In the genomic region with DNA sequence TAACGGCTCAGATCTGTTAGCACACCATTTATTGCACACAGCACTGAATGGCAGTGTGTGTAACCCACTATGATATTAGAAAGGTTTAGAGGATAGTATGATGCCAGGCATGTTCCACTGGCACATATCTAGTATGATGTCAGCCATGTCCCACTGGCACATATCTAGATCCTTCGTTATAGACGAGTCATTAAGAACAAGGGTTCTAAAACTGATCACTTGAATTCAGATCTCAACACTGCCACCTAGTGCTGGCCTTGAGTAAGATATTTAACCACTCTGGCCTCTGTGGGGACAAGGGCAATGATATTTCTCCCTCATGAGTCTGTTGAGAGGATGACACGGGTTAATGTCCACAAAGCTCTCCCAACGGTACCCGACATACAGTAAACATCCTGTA, we compare ENCODE assay signal across 8 mouse cellular contexts.
DNase-seq lines count a peak whose midpoint lies in the region; ATAC-seq and TF ChIP-seq lines count a peak whose summit lies in the region.
"Had no signal": no experiment of that assay in that cellular context is flagged by ENCODE, and none has a peak within 500 bp of the region (broad histone marks: within the 10 kb centered on the region; RNA-seq: fewer than 3 reads in every experiment).

No protein-coding gene starts in this region.

- TF ChIP-seq CTCF in lung, postnatal 0 days (IDR thresholded peaks at IDR 0.05) = peak; percentile 68
- peak; percentile 71 for TF ChIP-seq CTCF in stomach, postnatal 0 days (IDR thresholded peaks at IDR 0.05; ENCODE audit: low read depth)

- H3K9ac ChIP-seq in liver, embryonic 12.5 days = no peak overlapping the region
- H3K9ac ChIP-seq in forebrain, embryonic 15.5 days (replicated peaks) = no peak overlapping the region
- H3K9ac ChIP-seq in lung, postnatal 0 days (replicated peaks; ENCODE audit: low read depth) = no peak overlapping the region
- H3K9ac ChIP-seq in stomach, postnatal 0 days (ENCODE audit: low read length) = no peak overlapping the region
- H3K9ac ChIP-seq: liver, embryonic 15.5 days had no signal

- no peak for TF ChIP-seq EP300 in lung, postnatal 0 days (IDR thresholded peaks at IDR 0.05)
- TF ChIP-seq EP300 in stomach, postnatal 0 days (optimal IDR thresholded peaks at IDR 0.05) = no peak

- H3K4me1 ChIP-seq in liver, embryonic 12.5 days = no peaks in the 10 kb centered on the region
- 0 out of 2 replicates have a peak, but pooled peaks cover 3% of the 10 kb centered on the region for H3K4me1 ChIP-seq in forebrain, embryonic 15.5 days
- no peaks in the 10 kb centered on the region for H3K4me1 ChIP-seq in lung, postnatal 0 days (ENCODE audit: insufficient read depth, low read depth, low read length)
- H3K4me1 ChIP-seq in stomach, postnatal 0 days (replicated peaks; ENCODE audit: control insufficient read depth, insufficient read depth) = no peaks in the 10 kb centered on the region
- H3K4me1 ChIP-seq: liver, embryonic 15.5 days had no signal

- no peaks in the 10 kb centered on the region for H3K36me3 ChIP-seq in liver, embryonic 12.5 days
- no peaks in the 10 kb centered on the region for H3K36me3 ChIP-seq in forebrain, embryonic 15.5 days
- no peaks in the 10 kb centered on the region for H3K36me3 ChIP-seq in lung, postnatal 0 days (ENCODE audit: insufficient read depth, low read length)
- H3K36me3 ChIP-seq in stomach, postnatal 0 days (ENCODE audit: control insufficient read depth, insufficient read depth, low read length) = no peaks in the 10 kb centered on the region
- H3K36me3 ChIP-seq: liver, embryonic 15.5 days had no signal

- 42% methylated on average over 6 of the region's 6 CpGs for WGBS in liver, embryonic 12.5 days (ENCODE audit: insufficient replicate concordance)
- WGBS in forebrain, embryonic 15.5 days = 46% methylated on average over 6 of the region's 6 CpGs
- WGBS in lung, postnatal 0 days = 26% methylated on average over 6 of the region's 6 CpGs
- 28% methylated on average over 6 of the region's 6 CpGs for WGBS in stomach, postnatal 0 days

- no peak overlapping the region for H3K27ac ChIP-seq in liver, embryonic 12.5 days
- H3K27ac ChIP-seq in forebrain, embryonic 15.5 days (replicated peaks) = no peak overlapping the region
- no peak overlapping the region for H3K27ac ChIP-seq in lung, postnatal 0 days (ENCODE audit: low read length)
- no peak overlapping the region for H3K27ac ChIP-seq in stomach, postnatal 0 days (replicated peaks)
- H3K27ac ChIP-seq: liver, embryonic 15.5 days had no signal

- H3K4me3 ChIP-seq in liver, embryonic 12.5 days = no peak overlapping the region
- H3K4me3 ChIP-seq in forebrain, embryonic 15.5 days = no peak overlapping the region
- H3K4me3 ChIP-seq in lung, postnatal 0 days (ENCODE audit: low read depth, low read length) = no peak overlapping the region
- no peak overlapping the region for H3K4me3 ChIP-seq in stomach, postnatal 0 days (ENCODE audit: low read depth, low read length)
- H3K4me3 ChIP-seq: liver, embryonic 15.5 days had no signal

- no peaks in the 10 kb centered on the region for H3K9me3 ChIP-seq in liver, embryonic 12.5 days (replicated peaks)
- H3K9me3 ChIP-seq in forebrain, embryonic 15.5 days = no peaks in the 10 kb centered on the region
- H3K9me3 ChIP-seq in lung, postnatal 0 days (ENCODE audit: low read length) = no peaks in the 10 kb centered on the region
- no peaks in the 10 kb centered on the region for H3K9me3 ChIP-seq in stomach, postnatal 0 days (ENCODE audit: control insufficient read depth, low read length)
- H3K9me3 ChIP-seq: liver, embryonic 15.5 days had no signal

- H3K4me2 ChIP-seq in liver, embryonic 12.5 days = no peak overlapping the region
- no peak overlapping the region for H3K4me2 ChIP-seq in forebrain, embryonic 15.5 days (replicated peaks)
- H3K4me2 ChIP-seq in lung, postnatal 0 days (replicated peaks; ENCODE audit: low read depth, low read length) = no peak overlapping the region
- H3K4me2 ChIP-seq in stomach, postnatal 0 days (replicated peaks; ENCODE audit: low read depth) = no peak overlapping the region
- H3K4me2 ChIP-seq: liver, embryonic 15.5 days had no signal

- DNase-seq in liver = peak; percentile 24
- DNase-seq in R1 (ENCODE audit: low read depth, low spot score) = peak; percentile 62
- peak; percentile 62 for DNase-seq in cerebellum, adult 11 months
- DNase-seq in lung, postnatal 0 days (ENCODE audit: low spot score) = peak; percentile 55
- DNase-seq in stomach, postnatal 0 days (ENCODE audit: low spot score) = peak; percentile 34

- no peak for ATAC-seq in liver, embryonic 12.5 days
- ATAC-seq in forebrain, embryonic 15.5 days (replicated peaks) = 0 out of 2 replicates have a peak, but pooled peaks have one; percentile 11
- ATAC-seq in lung, postnatal 0 days = no peak
- ATAC-seq in stomach, postnatal 0 days (ENCODE audit: low FRiP score, low TSS enrichment) = no peak

- no peaks in the 10 kb centered on the region for H3K27me3 ChIP-seq in liver, embryonic 12.5 days (replicated peaks)
- no peaks in the 10 kb centered on the region for H3K27me3 ChIP-seq in forebrain, embryonic 15.5 days
- no peaks in the 10 kb centered on the region for H3K27me3 ChIP-seq in lung, postnatal 0 days (replicated peaks; ENCODE audit: insufficient read depth, low read length)
- H3K27me3 ChIP-seq in stomach, postnatal 0 days (ENCODE audit: control insufficient read depth, insufficient read depth, low read length) = no peaks in the 10 kb centered on the region
- H3K27me3 ChIP-seq: liver, embryonic 15.5 days had no signal
